Mouse (Mus musculus) frontal cortex, postnatal 14 days (tissue): ENCODE data around the gene Barx1.
A peak's percentile ranks its signal among the peaks of the same experiment; 100 is the strongest.

ENCODE experiments used
- DNase-seq, 2 experiments: peaks; one replicate each; pipeline ENCODE4 v3.0.0; 2022; ENCODE audit warnings: low spot score in 2 of 2

Gene Barx1

DNA sequence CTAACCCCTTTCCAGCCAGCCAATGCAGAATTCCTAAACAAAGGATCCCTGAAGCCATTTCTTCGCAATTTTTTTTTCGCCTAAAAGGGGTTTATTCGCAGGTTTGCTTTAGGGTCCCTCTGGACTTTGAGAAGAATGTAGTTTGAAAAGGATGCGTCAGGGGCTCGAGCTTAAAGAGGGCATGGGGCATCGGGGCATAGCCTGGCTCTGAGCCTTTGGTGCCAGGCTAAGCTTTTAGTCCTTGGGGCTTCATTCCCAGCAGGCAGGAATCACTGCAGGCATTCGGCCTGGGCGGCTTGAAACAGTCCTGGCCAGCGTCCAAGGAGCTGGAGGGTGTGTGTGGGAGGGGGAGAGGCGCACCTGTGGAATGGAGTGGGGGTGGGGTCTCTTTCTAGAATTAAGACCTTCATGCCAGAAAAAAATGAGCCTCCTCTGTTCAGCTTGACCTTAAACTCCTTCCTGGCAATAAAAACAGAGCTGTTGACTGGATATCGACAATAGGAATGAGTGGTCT is 2.5 kb upstream of the Barx1 start:
- DNase-seq: no peak

DNA sequence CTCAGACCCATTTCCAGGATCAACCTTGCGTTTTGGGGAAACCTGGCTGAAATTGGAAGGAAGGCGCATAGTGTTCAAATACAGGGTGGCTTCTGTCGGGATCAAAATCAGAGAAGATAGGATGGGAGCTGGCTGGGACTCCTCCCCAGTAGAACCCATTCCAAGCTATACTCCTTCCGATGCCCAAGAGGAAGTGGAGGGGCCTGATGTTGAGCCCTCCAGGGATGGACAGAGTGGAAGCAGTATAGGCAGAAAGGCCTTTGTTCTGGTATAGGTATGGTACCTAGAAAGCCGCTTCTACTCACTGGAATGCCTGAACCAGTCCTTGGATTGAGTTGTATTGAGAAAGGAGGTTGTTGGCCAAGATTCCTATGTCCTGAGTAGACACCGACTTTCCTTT is 2.1 kb upstream of the Barx1 start:
- DNase-seq: no peak

DNA sequence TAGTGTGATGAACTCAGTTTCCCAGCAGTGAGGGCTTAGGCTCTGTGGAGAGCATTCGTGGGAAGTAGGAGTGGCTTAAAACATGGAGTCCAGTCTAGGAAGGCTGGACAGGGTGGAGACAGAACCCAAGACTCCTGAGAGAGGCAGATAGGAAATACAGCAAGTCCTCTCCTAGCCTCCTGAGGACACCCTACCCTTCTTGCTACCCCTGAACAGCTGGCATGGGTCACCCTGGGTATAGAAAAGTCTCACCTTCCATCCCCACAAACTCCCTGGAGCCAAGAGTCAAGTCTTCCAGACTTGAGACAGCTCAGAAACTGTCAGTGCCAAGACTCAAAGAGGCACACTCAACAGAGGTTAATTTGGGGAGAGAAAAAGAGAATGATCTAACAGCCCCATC is 1.2 kb upstream of the Barx1 start:
- DNase-seq: no peak

DNA sequence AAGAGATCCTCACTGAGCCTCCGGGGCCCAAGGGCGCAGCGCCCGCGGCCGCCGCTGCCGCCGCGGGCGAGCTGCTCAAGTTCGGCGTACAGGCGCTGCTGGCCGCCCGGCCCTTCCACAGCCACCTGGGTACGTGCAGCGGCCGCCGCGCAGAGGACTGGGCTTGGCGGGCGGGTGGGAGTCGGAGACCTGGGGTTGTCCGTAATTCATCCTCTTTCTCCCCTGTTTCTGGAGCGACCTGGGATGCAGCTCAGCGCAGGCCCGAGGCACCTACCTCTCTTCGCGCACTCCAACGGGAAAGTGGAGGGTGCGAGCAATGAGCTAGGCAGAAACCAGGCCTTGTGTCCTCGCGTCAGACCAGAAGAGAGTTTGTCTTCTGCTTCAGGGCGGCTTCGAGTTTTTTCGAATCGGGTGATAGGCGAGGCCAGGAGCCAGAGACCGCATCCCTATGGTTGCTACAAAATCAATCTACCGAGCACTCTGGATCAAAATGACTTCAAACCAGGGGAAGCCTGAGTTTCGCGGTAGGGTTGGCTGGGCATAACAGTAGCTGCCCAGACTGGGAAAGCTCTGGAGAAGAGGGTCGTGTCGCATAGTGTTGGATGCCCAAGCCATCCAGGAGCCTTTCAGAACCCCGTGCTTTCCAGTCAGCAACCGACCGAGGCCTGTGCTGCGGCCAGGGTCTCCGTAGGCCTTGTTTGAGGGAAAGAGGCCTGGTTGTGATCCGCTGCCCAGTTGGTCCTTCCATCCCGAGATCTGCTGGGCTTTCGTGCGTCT is 601 bp downstream of the Barx1 start:
- DNase-seq: no peak

- no peak for DNase-seq
These were observed 1.2 kb downstream of the Barx1 start for GRCm38 (mm10) chr13:48663988-48664339.

DNA sequence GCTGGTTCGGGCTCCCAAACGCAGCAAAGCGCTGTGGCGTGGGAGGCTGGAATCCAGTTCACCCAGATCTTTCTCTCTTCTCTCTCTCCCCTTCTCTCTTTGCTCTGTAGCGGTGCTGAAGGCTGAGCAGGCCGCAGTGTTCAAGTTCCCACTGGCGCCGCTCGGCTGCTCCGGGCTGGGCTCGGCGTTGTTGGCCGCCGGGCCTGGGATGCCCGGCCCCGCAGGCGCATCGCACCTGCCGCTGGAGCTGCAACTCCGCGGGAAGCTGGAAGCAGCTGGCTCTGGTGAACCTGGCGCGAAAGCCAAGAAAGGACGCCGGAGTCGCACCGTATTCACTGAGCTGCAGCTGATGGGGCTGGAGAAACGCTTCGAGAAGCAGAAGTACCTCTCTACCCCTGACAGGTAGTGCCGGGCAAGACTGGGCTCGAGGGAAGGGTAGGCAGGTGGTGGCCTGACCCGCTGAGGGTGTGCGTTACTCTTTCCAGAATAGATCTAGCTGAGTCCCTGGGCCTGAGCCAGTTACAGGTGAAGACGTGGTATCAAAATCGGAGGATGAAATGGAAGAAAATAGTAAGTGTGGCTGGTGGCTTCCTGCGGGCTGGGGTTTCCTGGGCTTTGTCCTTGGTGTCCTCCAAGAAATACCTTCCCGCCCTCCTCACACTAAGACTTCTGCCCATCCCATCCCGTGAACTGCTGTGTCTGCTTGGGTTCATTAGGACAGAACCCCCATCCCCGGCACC is 2.3 kb downstream of the Barx1 start:
- DNase-seq: no peak

GRCm38 (mm10) chr13:48665656-48666597 is 3.1 kb downstream of the Barx1 start:
- no peak for DNase-seq

DNA sequence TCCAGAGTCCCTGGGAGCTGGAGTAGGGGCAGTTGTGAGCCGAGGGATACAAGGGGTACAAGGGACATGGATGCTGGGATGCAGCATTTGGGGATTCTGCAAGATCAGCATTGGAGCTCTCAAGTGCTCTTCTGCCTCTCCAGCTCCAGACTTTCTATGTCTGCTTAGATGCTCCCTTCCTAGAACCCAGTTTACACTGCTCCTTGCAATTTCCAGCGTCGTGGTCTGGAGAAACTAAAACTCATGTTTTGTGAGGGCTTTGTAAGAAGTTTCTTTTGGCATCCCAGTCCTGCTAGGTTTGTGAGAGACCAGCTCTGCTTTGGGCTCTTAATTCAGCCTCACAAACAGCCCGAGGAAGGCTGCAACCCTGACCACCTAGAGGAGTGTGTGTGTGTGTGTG is 4.7 kb downstream of the Barx1 start:
- no peak for DNase-seq

DNA sequence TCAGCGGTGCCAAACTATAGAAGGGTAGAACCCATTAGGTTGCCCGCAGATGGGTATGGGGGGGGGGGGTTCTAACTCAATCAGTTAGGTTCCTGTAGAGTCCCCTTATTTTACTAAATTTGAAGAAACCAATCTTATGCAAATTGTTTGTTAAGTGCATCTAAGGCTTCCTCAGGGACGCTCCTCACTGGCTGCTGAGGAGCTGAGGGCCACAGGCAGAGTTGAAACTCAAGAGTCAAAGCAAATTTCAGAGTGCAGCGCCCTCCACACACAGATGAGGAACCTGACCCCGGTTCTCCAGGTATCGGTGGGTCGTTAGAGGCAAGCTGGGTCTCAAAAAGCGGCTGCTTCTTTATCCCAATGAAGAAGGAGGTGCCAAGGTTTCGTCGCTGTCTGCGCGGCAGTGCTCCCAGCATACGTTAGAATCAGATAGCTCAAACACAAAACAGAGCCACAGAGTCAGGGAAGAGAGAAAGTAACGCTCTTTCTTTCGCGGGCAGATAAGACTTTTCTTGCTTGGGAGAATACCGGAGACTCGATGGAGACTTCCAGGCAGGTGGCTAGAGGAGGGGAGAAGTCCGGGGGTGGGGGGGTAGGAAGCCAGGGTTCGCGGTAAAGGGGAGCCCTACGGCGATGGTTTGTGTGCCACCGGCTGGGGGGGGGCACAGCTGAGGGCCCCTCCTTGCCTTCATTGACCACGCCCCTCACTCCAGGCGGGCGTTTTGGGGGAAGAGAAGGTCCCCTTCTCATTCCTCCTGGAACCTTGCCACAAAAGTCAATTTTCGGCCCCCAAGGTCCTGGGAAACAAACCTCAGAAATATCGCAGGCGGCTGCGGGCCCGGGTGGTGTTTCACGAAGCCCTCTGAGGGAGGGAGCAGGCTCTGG is 5.5 kb downstream of the Barx1 start:
- DNase-seq: no peak

- no peak for DNase-seq
These were observed 6.3 kb downstream of the Barx1 start for GRCm38 (mm10) chr13:48668976-48669534.

DNA sequence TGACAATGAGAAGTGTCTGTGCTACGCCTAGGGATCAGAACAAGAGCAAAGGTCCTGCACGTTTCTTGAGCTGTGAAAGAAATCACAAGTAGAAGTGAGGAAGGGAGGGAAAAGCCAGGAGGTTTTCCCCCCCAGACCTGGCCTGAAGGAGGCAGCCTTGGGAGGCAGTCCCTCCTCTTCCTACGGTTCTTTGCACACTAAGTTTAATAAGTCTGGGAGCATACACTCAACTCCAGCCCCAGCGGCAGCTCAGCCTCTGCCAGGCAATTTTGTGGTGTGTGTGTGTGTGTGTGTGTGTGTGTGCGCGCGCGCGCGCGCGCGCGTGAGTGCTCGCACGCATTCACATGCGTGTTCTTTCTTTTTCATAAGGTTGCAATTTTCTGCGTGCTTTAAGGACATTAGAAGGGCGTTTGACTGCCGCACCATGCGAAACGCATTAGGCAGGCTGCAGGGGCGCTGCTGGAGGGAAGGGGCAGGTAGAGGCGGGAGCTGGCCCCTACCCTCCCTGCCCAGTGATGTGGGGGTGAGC is 9.6 kb downstream of the Barx1 start:
- DNase-seq: no peak

DNA sequence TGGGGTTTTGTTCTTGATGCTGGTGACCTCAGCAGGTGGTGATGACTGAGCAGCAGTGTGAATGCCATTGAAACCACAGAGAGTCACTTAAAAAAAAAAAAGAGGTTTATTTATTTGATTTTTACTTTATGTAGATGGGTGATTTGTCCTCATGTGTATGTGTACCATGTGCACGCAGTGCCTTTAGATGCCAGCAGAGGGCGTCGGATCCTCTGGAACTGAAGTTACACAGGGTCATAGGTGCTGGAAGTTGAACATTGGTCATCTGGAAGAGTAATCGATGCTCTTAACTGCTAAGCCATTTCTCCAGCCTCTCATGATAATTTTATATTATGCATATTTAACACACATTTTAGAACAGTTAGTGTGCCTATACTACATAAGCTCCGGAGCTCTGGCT is 11.8 kb downstream of the Barx1 start:
- DNase-seq: no peak

DNA sequence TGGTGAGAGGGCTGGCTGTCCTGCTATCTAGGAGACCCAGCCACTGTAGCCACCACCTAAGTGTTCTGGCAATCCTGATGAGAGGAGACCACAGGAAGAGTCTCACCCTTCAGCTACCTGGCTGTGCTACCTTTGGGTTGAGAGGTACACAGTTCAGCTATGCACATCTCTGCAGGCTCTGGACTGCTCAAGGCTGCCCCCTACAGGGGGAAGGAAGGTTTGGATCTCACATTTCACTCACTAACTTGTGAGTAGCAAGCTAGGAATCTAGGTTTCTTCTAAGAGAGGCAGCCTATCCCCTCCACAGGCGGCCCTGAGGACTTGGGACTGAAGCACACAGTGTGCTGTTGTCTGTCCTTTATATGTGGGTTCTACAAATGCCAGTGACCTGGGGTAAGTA is 16.6 kb downstream of the Barx1 start:
- no peak for DNase-seq

DNA sequence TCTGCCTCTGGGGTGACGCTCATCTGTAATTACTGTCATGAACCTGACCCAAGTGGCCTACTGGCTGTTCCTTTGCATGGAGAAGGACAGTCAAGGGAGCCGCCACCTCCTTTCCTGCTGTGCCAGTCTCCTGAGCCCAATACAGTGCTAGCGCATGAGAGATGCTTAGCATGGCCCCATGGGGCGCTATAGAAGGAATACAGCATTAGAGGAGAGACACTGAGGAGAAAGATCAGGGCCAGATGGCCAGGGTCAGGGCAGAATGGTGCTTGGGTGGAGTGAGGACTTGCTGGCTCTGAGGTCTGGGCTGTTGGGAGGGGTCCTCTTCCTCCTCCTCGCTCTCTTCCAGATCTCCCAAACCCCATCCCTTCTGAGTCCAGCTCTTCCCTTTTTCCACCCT is 23.9 kb downstream of the Barx1 start:
- no peak for DNase-seq

- no peak for DNase-seq
These were observed 29.2 kb downstream of the Barx1 start for GRCm38 (mm10) chr13:48691991-48692390.

GRCm38 (mm10) chr13:48694090-48695064 is 31.6 kb downstream of the Barx1 start:
- peak in 1 of 2 experiments; percentile 23 for DNase-seq

GRCm38 (mm10) chr13:48706385-48706951 is 43.7 kb downstream of the Barx1 start:
- DNase-seq: no peak

DNA sequence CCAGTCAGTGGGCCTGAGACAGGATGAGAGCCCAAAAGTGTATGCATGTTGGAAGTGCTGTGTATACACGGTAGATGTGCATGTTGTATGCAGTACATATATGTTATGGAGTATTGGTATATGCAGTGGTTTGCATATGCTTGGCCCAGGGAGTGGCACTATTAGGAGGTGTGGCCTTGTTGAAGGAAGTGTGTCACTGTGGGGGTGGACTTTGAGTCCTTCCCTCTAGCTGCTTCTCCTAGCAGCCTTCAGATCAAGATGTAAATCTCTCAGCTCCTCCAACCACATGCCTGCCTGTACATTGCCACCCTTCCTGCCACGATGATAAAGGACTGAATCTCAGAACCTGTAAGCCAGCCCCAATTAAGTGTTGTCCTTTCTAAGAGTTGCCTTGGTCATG is 49.9 kb downstream of the Barx1 start:
- DNase-seq: no peak

DNA sequence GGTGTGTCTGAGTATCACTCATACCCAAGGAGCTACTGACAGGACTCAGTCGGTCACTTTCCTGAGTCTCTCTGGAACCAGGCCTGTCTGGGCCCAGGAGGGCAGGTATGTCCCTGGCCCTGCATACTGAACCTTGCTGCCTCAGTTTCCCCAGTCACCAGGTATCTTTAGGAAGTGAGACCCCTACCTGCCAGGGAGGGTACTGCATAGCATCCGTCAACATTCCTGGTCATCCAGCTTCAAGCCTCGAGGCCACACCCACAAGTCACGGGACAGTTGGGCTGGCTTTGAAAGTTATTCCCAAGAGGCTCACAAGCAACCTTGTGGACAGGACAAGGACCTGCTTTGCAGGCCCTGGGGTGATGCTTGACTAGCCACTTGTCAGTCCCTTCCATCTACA is 53.3 kb downstream of the Barx1 start:
- no peak for DNase-seq
